Mouse (Mus musculus) E14TG2a.4 (cell line): ENCODE results near the gene Chuk.

Source experiments
- CTCF ChIP-seq: conservative IDR thresholded peaks from 2 replicates; pipeline ENCODE4 v1.5.1; 2014; ENCODE audit warnings: low read length
- NANOG ChIP-seq: IDR thresholded peaks from 2 replicates; pipeline ENCODE4 v1.6.1; 2014; ENCODE audit warnings: borderline replicate concordance, low read length, mixed read lengths

DNA sequence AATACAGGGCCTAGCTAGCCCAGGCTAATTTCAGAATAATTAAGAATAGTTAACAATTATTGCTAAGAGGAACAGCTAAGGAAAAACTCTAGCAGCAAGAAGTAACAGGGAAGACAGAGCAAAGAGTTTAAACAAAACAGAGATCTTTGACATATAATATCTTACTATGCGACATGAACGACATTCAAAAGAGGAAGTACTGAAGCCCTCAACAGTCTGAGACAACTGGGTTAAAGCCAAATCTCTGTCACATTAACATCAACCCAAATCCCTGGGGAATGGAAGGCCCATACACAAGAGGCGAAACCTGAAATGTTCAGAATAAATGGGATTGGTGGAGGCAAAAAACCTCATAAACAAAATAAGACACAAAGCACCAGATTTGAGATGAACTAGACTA, 61.4 kb downstream of the Chuk start:
- no peak for TF ChIP-seq CTCF
- TF ChIP-seq NANOG, result no peak
